Mouse (Mus musculus) heart, embryonic 14.5 days (tissue): ENCODE data around the gene Zfp689. TPM values are rescaled to one million over a fixed set of nuclear protein-coding genes. Genes with fewer than 3 reads are reported as not detected.

Experiments
- ATAC-seq: fragments of 200-750 bp; cut with Nextera tagmentation; 2 replicates; pipeline ENCODE4 v1.8.0; 2017; ENCODE audit warnings: low read depth, moderate TSS enrichment; ENCODE audit not compliant: insufficient number of reproducible peaks, insufficient read depth, low FRiP score
- H3K27ac ChIP-seq, 2 experiments: fragments of 200-500 bp in 1 of 2; fragments of 300-500 bp in 1 of 2; sonication (generic) in 1 of 2; replicated peaks in 1 of 2; 2 replicates each; pipeline ENCODE4 v1.5.1; 2012 to 2014; ENCODE audit warnings: low read depth in 2 of 2, low read length in 2 of 2, control low read depth in 1 of 2, mild to moderate bottlenecking in 1 of 2, mixed read lengths in 1 of 2; ENCODE audit not compliant: control insufficient read depth in 1 of 2, insufficient read depth in 1 of 2
- H3K27me3 ChIP-seq: fragments of 300-500 bp; sonication (generic); 2 replicates; pipeline ENCODE4 v1.6.1; 2014; ENCODE audit warnings: mild to moderate bottlenecking, low read length, control low read depth; ENCODE audit not compliant: control insufficient read depth, insufficient read depth
- H3K36me3 ChIP-seq: fragments of 300-500 bp; sonication (generic); 2 replicates; pipeline ENCODE4 v1.6.1; 2014; ENCODE audit warnings: mild to moderate bottlenecking, control low read depth, low read length, mixed read lengths; ENCODE audit not compliant: control insufficient read depth, insufficient read depth
- H3K4me1 ChIP-seq, 2 experiments: fragments of 200-500 bp in 1 of 2; fragments of 300-500 bp in 1 of 2; sonication (generic) in 1 of 2; 2 replicates each; pipeline ENCODE4 v1.6.1; 2012 to 2014; ENCODE audit warnings: low read length in 2 of 2, control low read depth in 1 of 2, mixed read lengths in 1 of 2; ENCODE audit not compliant: control insufficient read depth in 2 of 2, insufficient read depth in 2 of 2
- H3K4me2 ChIP-seq: fragments of 300-500 bp; sonication (generic); 2 replicates; pipeline ENCODE4 v1.6.1; 2014; ENCODE audit warnings: mild to moderate bottlenecking, low read length
- H3K4me3 ChIP-seq, 2 experiments: fragments of 200-500 bp in 1 of 2; fragments of 300-500 bp in 1 of 2; sonication (generic) in 1 of 2; 2 replicates each; pipeline ENCODE4 v1.5.1; 2012 to 2014; ENCODE audit warnings: low read length in 2 of 2, mild to moderate bottlenecking in 2 of 2, control low read depth in 1 of 2, low read depth in 1 of 2, moderate library complexity in 1 of 2; ENCODE audit not compliant: control insufficient read depth in 1 of 2, insufficient read depth in 1 of 2
- H3K9ac ChIP-seq: fragments of 300-500 bp; sonication (generic); 2 replicates; pipeline ENCODE4 v1.6.1; 2014; ENCODE audit warnings: mild to moderate bottlenecking, low read length
- H3K9me3 ChIP-seq: fragments of 300-500 bp; sonication (generic); 2 replicates; pipeline ENCODE4 v1.6.1; 2016; ENCODE audit warnings: low read length, control low read depth; ENCODE audit not compliant: control insufficient read depth
- WGBS: fragments of 180-500 bp; shearing (Covaris S2); extraction: QIAGEN DNeasy Blood & Tissue Kit; methylation state at CpG from one replicate; pipeline ENCODE4 v1.1.7; 2014; 5-methylcytosine and 5-hydroxymethylcytosine counted together
- polyA plus RNA-seq: library from polyadenylated mRNA; unstranded; fragments of >200 nt; fragmentation: Nextera tagmentation; extraction: Ambion mirVana; gene quantifications from 2 replicates; pipeline ENCODE4 v1.2.1, GENCODE M21; 2014

Zfp689 gene
- polyA plus RNA-seq, 1 experiment from 2014 or later: 4.9 TPM

- Histone ChIP-seq H3K4me3 (no peak overlapping the region), H3K4me2 (no peak overlapping the region), H3K4me1 (peaks cover 7 to 30% of the 10 kb centered on the region in 2 experiments; a peak in 3 of 4 replicates), H3K27ac (no peak overlapping the region), H3K9me3 (no peaks in the 10 kb centered on the region), H3K27me3 (no peaks in the 10 kb centered on the region), H3K36me3 (peaks cover 50% of the 10 kb centered on the region), H3K9ac (no peak overlapping the region)
- 92% methylated on average over 11 of the region's 11 CpGs for WGBS
- no peak for ATAC-seq
Observed at GRCm38 (mm10) chr7:127476336-127476735, 27.4 kb upstream of the Zfp689 start.

- peaks cover 41% of the 10 kb centered on the region for H3K36me3 ChIP-seq
- no peak overlapping the region for H3K27ac ChIP-seq
- no peaks in the 10 kb centered on the region for H3K27me3 ChIP-seq
- H3K4me2 ChIP-seq: no peak overlapping the region
- 93% methylated on average over 11 of the region's 11 CpGs for WGBS
- no peaks in the 10 kb centered on the region for H3K9me3 ChIP-seq
- no peak overlapping the region for H3K4me3 ChIP-seq
- H3K4me1 ChIP-seq: peaks cover 7 to 24% of the 10 kb centered on the region in 2 experiments; a peak in 3 of 4 replicates
- no peak overlapping the region for H3K9ac ChIP-seq
- no peak for ATAC-seq
Observed at GRCm38 (mm10) chr7:127475186-127475740, 26.3 kb upstream of the Zfp689 start.

- Histone ChIP-seq H3K27ac (no peak overlapping the region), H3K4me1 (peaks cover 4 to 20% of the 10 kb centered on the region in 2 experiments; a peak in 3 of 4 replicates), H3K36me3 (peaks cover 41% of the 10 kb centered on the region), H3K4me2 (no peak overlapping the region), H3K9ac (no peak overlapping the region), H3K27me3 (no peaks in the 10 kb centered on the region), H3K9me3 (no peaks in the 10 kb centered on the region), H3K4me3 (no peak overlapping the region)
- 84% methylated on average over 6 of the region's 6 CpGs for WGBS
- ATAC-seq: no peak
Observed at GRCm38 (mm10) chr7:127474378-127475070, 25.6 kb upstream of the Zfp689 start.

GRCm38 (mm10) chr7:127473705-127474104 lies 24.7 kb upstream of the Zfp689 start:
- Histone ChIP-seq H3K9me3 (no peaks in the 10 kb centered on the region), H3K4me1 (peaks cover 4 to 19% of the 10 kb centered on the region in 2 experiments; a peak in 3 of 4 replicates), H3K9ac (no peak overlapping the region), H3K4me3 (no peak overlapping the region), H3K27ac (no peak overlapping the region), H3K36me3 (peaks cover 41% of the 10 kb centered on the region), H3K4me2 (no peak overlapping the region), H3K27me3 (no peaks in the 10 kb centered on the region)
- ATAC-seq: no peak
- WGBS: 82% methylated on average over 5 of the region's 5 CpGs

- Histone ChIP-seq H3K36me3 (peaks cover 45% of the 10 kb centered on the region), H3K27ac (peak overlapping the region; percentile 95 to 99), H3K9ac (peak overlapping the region; percentile 93), H3K4me2 (peak overlapping the region; percentile 81), H3K4me3 (peak overlapping the region; percentile 75 to 82), H3K9me3 (no peaks in the 10 kb centered on the region), H3K27me3 (no peaks in the 10 kb centered on the region), H3K4me1 (peaks cover 4 to 16% of the 10 kb centered on the region in 2 experiments; a peak in 3 of 4 replicates)
- 0% methylated on average over 7 of the region's 7 CpGs for WGBS
- no peak for ATAC-seq
Observed at GRCm38 (mm10) chr7:127472060-127472459, 23.1 kb upstream of the Zfp689 start.

- 1% methylated on average over 21 of the region's 25 CpGs for WGBS
- ATAC-seq: peak; percentile 45
- no peaks in the 10 kb centered on the region for H3K9me3 ChIP-seq
- peaks cover 43% of the 10 kb centered on the region for H3K36me3 ChIP-seq
- no peaks in the 10 kb centered on the region for H3K27me3 ChIP-seq
- H3K4me3 ChIP-seq: peak overlapping the region; percentile 75 to 82
- peak overlapping the region; percentile 93 for H3K9ac ChIP-seq
- peak overlapping the region; percentile 95 to 99 for H3K27ac ChIP-seq
- H3K4me1 ChIP-seq: peaks cover 4 to 12% of the 10 kb centered on the region in 2 experiments; a peak in 3 of 4 replicates
- H3K4me2 ChIP-seq: peak overlapping the region; percentile 81
Observed at GRCm38 (mm10) chr7:127471646-127472010, 22.7 kb upstream of the Zfp689 start.

- H3K36me3 ChIP-seq: peaks cover 40% of the 10 kb centered on the region
- H3K9ac ChIP-seq: peak overlapping the region; percentile 93
- no peaks in the 10 kb centered on the region for H3K27me3 ChIP-seq
- peaks cover 4 to 12% of the 10 kb centered on the region in 2 experiments; a peak in 3 of 4 replicates for H3K4me1 ChIP-seq
- peak overlapping the region; percentile 81 for H3K4me2 ChIP-seq
- under 1% methylated on average over 45 of the region's 46 CpGs for WGBS
- peak; percentile 83 for ATAC-seq
- no peaks in the 10 kb centered on the region for H3K9me3 ChIP-seq
- H3K4me3 ChIP-seq: peak overlapping the region; percentile 75 to 82
- H3K27ac ChIP-seq: peak overlapping the region; percentile 95 to 99
Observed at GRCm38 (mm10) chr7:127470743-127471645, 22.0 kb upstream of the Zfp689 start.
